Mouse (Mus musculus): ENCODE measurements around the gene Ereg. TPM values are rescaled to one million over a fixed set of nuclear protein-coding genes. Genes with fewer than 3 reads are reported as not detected.

The Ereg gene
- 0.11 and 0.14 TPM in 2 replicates for polyA plus RNA-seq (2015; fragmentation: Nextera tagmentation; extraction: Ambion mirVana)

- Histone ChIP-seq H3K27me3 (ENCODE audit: control insufficient read depth, insufficient read depth, low read depth, low read length) (peaks cover 16% of the 10 kb centered on the region), H3K9me3 (replicated peaks; ENCODE audit: control insufficient read depth, low read length) (no peaks in the 10 kb centered on the region), H3K36me3 (ENCODE audit: control insufficient read depth, insufficient read depth) (no peaks in the 10 kb centered on the region), H3K4me3 (ENCODE audit: low read depth, low read length) (no peak within 1 kb of the TSS), H3K4me2 (ENCODE audit: low read depth, low read length) (no peak within 1 kb of the TSS), H3K4me1 (ENCODE audit: control insufficient read depth, low read depth, low read length) (no peaks in the 10 kb centered on the region), H3K9ac (ENCODE audit: low read depth, low read length) (no peak within 1 kb of the TSS), H3K27ac (ENCODE audit: low read length) (no peak within 1 kb of the TSS)
- ATAC-seq (ENCODE audit: low read depth), result no peak
- 1% methylated on average over 25 of the region's 25 CpGs for WGBS (ENCODE audit: insufficient replicate concordance)
These were observed at the start of gene Ereg for GRCm38 (mm10) chr5:91074450-91074950. Gene Ereg, plus strand, starts transcription at chr5:91074622.

GRCm38 (mm10) chr5:91027164-91027563 is 47.3 kb upstream of the Ereg start, which contains the start of gene Epgn:
Gene Epgn, plus strand, starts transcription at chr5:91027464.
- no peak for ATAC-seq (ENCODE audit: low read depth)
- 71% methylated on average over 6 of the region's 6 CpGs for WGBS (ENCODE audit: insufficient replicate concordance)
- H3K9ac ChIP-seq (ENCODE audit: low read depth, low read length), result no peak within 1 kb of the TSS
- H3K4me1 ChIP-seq (ENCODE audit: control insufficient read depth, low read depth, low read length), result no peaks in the 10 kb centered on the region
- no peak within 1 kb of the TSS for H3K27ac ChIP-seq (ENCODE audit: low read length)
- H3K4me3 ChIP-seq (ENCODE audit: low read depth, low read length), result no peak within 1 kb of the TSS
- no peaks in the 10 kb centered on the region for H3K36me3 ChIP-seq (ENCODE audit: control insufficient read depth, insufficient read depth)
- no peaks in the 10 kb centered on the region for H3K27me3 ChIP-seq (ENCODE audit: control insufficient read depth, insufficient read depth, low read depth, low read length)
- no peaks in the 10 kb centered on the region for H3K9me3 ChIP-seq (replicated peaks; ENCODE audit: control insufficient read depth, low read length)
- no peak within 1 kb of the TSS for H3K4me2 ChIP-seq (ENCODE audit: low read depth, low read length)

GRCm38 (mm10) chr5:91027840-91028239 is 46.6 kb upstream of the Ereg start:
- WGBS (ENCODE audit: insufficient replicate concordance), result 42% methylated on average over 1 of the region's 1 CpGs
- ATAC-seq (ENCODE audit: low read depth), result no peak
- Histone ChIP-seq H3K9ac (ENCODE audit: low read depth, low read length) (no peak overlapping the region), H3K27ac (ENCODE audit: low read length) (no peak overlapping the region), H3K9me3 (replicated peaks; ENCODE audit: control insufficient read depth, low read length) (no peaks in the 10 kb centered on the region), H3K27me3 (ENCODE audit: control insufficient read depth, insufficient read depth, low read depth, low read length) (no peaks in the 10 kb centered on the region), H3K4me2 (ENCODE audit: low read depth, low read length) (no peak overlapping the region), H3K4me1 (ENCODE audit: control insufficient read depth, low read depth, low read length) (no peaks in the 10 kb centered on the region), H3K4me3 (ENCODE audit: low read depth, low read length) (no peak overlapping the region), H3K36me3 (ENCODE audit: control insufficient read depth, insufficient read depth) (no peaks in the 10 kb centered on the region)

GRCm38 (mm10) chr5:91030629-91031028 is 43.8 kb upstream of the Ereg start:
- no peak for ATAC-seq (ENCODE audit: low read depth)
- Histone ChIP-seq H3K27me3 (ENCODE audit: control insufficient read depth, insufficient read depth, low read depth, low read length) (no peaks in the 10 kb centered on the region), H3K27ac (ENCODE audit: low read length) (no peak overlapping the region), H3K9me3 (replicated peaks; ENCODE audit: control insufficient read depth, low read length) (no peaks in the 10 kb centered on the region), H3K9ac (ENCODE audit: low read depth, low read length) (no peak overlapping the region), H3K4me1 (ENCODE audit: control insufficient read depth, low read depth, low read length) (no peaks in the 10 kb centered on the region), H3K4me3 (ENCODE audit: low read depth, low read length) (no peak overlapping the region), H3K36me3 (ENCODE audit: control insufficient read depth, insufficient read depth) (no peaks in the 10 kb centered on the region), H3K4me2 (ENCODE audit: low read depth, low read length) (no peak overlapping the region)
- WGBS (ENCODE audit: insufficient replicate concordance), result 65% methylated on average over 2 of the region's 2 CpGs

GRCm38 (mm10) chr5:91035341-91035740 is 39.1 kb upstream of the Ereg start:
- H3K9me3 ChIP-seq (replicated peaks; ENCODE audit: control insufficient read depth, low read length), result no peaks in the 10 kb centered on the region
- H3K9ac ChIP-seq (ENCODE audit: low read depth, low read length), result no peak overlapping the region
- no peaks in the 10 kb centered on the region for H3K4me1 ChIP-seq (ENCODE audit: control insufficient read depth, low read depth, low read length)
- H3K36me3 ChIP-seq (ENCODE audit: control insufficient read depth, insufficient read depth), result no peaks in the 10 kb centered on the region
- H3K27ac ChIP-seq (ENCODE audit: low read length), result no peak overlapping the region
- no peak for ATAC-seq (ENCODE audit: low read depth)
- WGBS (ENCODE audit: insufficient replicate concordance), result 47% methylated on average over 2 of the region's 2 CpGs
- no peak overlapping the region for H3K4me2 ChIP-seq (ENCODE audit: low read depth, low read length)
- no peak overlapping the region for H3K4me3 ChIP-seq (ENCODE audit: low read depth, low read length)
- no peaks in the 10 kb centered on the region for H3K27me3 ChIP-seq (ENCODE audit: control insufficient read depth, insufficient read depth, low read depth, low read length)

GRCm38 (mm10) chr5:91036628-91037027 is 37.8 kb upstream of the Ereg start:
- H3K27me3 ChIP-seq (ENCODE audit: control insufficient read depth, insufficient read depth, low read depth, low read length), result no peaks in the 10 kb centered on the region
- H3K27ac ChIP-seq (ENCODE audit: low read length), result no peak overlapping the region
- no peaks in the 10 kb centered on the region for H3K9me3 ChIP-seq (replicated peaks; ENCODE audit: control insufficient read depth, low read length)
- no peak overlapping the region for H3K4me3 ChIP-seq (ENCODE audit: low read depth, low read length)
- WGBS (ENCODE audit: insufficient replicate concordance), result 70% methylated on average over 4 of the region's 4 CpGs
- no peak overlapping the region for H3K9ac ChIP-seq (ENCODE audit: low read depth, low read length)
- no peak for ATAC-seq (ENCODE audit: low read depth)
- H3K4me1 ChIP-seq (ENCODE audit: control insufficient read depth, low read depth, low read length), result no peaks in the 10 kb centered on the region
- H3K36me3 ChIP-seq (ENCODE audit: control insufficient read depth, insufficient read depth), result no peaks in the 10 kb centered on the region
- H3K4me2 ChIP-seq (ENCODE audit: low read depth, low read length), result no peak overlapping the region

- Histone ChIP-seq H3K9ac (ENCODE audit: low read depth, low read length) (no peak overlapping the region), H3K4me3 (ENCODE audit: low read depth, low read length) (no peak overlapping the region), H3K4me2 (ENCODE audit: low read depth, low read length) (no peak overlapping the region), H3K36me3 (ENCODE audit: control insufficient read depth, insufficient read depth) (no peaks in the 10 kb centered on the region), H3K27me3 (ENCODE audit: control insufficient read depth, insufficient read depth, low read depth, low read length) (no peaks in the 10 kb centered on the region), H3K27ac (ENCODE audit: low read length) (no peak overlapping the region), H3K4me1 (ENCODE audit: control insufficient read depth, low read depth, low read length) (no peaks in the 10 kb centered on the region), H3K9me3 (replicated peaks; ENCODE audit: control insufficient read depth, low read length) (no peaks in the 10 kb centered on the region)
- no peak for ATAC-seq (ENCODE audit: low read depth)
- WGBS (ENCODE audit: insufficient replicate concordance), result 36% methylated on average over 2 of the region's 2 CpGs
These were observed 36.7 kb upstream of the Ereg start for GRCm38 (mm10) chr5:91037756-91038155.

GRCm38 (mm10) chr5:91038547-91038946 is 35.9 kb upstream of the Ereg start:
- ATAC-seq (ENCODE audit: low read depth), result no peak
- no peaks in the 10 kb centered on the region for H3K9me3 ChIP-seq (replicated peaks; ENCODE audit: control insufficient read depth, low read length)
- H3K4me2 ChIP-seq (ENCODE audit: low read depth, low read length), result no peak overlapping the region
- H3K4me1 ChIP-seq (ENCODE audit: control insufficient read depth, low read depth, low read length), result no peaks in the 10 kb centered on the region
- no peaks in the 10 kb centered on the region for H3K36me3 ChIP-seq (ENCODE audit: control insufficient read depth, insufficient read depth)
- no peak overlapping the region for H3K9ac ChIP-seq (ENCODE audit: low read depth, low read length)
- 7% methylated on average over 2 of the region's 2 CpGs for WGBS (ENCODE audit: insufficient replicate concordance)
- no peaks in the 10 kb centered on the region for H3K27me3 ChIP-seq (ENCODE audit: control insufficient read depth, insufficient read depth, low read depth, low read length)
- H3K27ac ChIP-seq (ENCODE audit: low read length), result no peak overlapping the region
- H3K4me3 ChIP-seq (ENCODE audit: low read depth, low read length), result no peak overlapping the region

GRCm38 (mm10) chr5:91038963-91039362 is 35.5 kb upstream of the Ereg start:
- no peak overlapping the region for H3K4me2 ChIP-seq (ENCODE audit: low read depth, low read length)
- 39% methylated on average over 2 of the region's 2 CpGs for WGBS (ENCODE audit: insufficient replicate concordance)
- no peaks in the 10 kb centered on the region for H3K4me1 ChIP-seq (ENCODE audit: control insufficient read depth, low read depth, low read length)
- H3K9me3 ChIP-seq (replicated peaks; ENCODE audit: control insufficient read depth, low read length), result no peaks in the 10 kb centered on the region
- H3K4me3 ChIP-seq (ENCODE audit: low read depth, low read length), result no peak overlapping the region
- no peak overlapping the region for H3K27ac ChIP-seq (ENCODE audit: low read length)
- no peaks in the 10 kb centered on the region for H3K36me3 ChIP-seq (ENCODE audit: control insufficient read depth, insufficient read depth)
- ATAC-seq (ENCODE audit: low read depth), result no peak
- H3K9ac ChIP-seq (ENCODE audit: low read depth, low read length), result no peak overlapping the region
- H3K27me3 ChIP-seq (ENCODE audit: control insufficient read depth, insufficient read depth, low read depth, low read length), result no peaks in the 10 kb centered on the region

Measured in liver, embryonic 16.5 days (tissue).